Mouse (Mus musculus) E14TG2a.4 (cell line): ENCODE measurements at regions not wholly inside any gene's neighbourhood (a gene's known extent, or its start where the extent isn't known, plus 50 kb on each side); places are given as distances from the start of the nearest gene placed in this dataset.

ENCODE experiments used
- CTCF ChIP-seq: conservative IDR thresholded peaks from 2 replicates; pipeline ENCODE4 v1.5.1; 2014; ENCODE audit warnings: low read length
- POU5F1 ChIP-seq: IDR thresholded peaks from 2 replicates; pipeline ENCODE4 v1.6.1; 2014; ENCODE audit warnings: low read length, borderline replicate concordance

DNA sequence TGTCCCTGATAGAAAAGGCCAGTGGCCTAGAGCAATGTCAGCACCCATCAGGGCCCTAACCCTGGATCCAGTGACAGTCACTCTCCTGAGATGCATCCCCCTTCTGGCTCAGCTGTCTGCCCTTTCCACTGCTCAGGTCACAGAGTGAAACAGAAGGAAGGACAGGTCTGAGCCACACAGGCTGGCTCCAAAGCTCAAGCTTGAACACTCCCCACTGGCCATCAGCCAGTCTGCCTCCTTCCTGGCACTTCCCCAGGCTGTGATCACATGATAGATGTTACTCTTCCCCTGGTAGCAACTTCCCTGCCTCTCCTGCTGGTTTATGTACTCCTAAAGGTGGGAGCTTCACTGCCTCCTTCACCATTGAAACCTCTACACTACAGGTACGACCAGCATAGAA is 66.8 kb upstream of the Srsf6 start:
- no peak for TF ChIP-seq POU5F1
- TF ChIP-seq CTCF, result no peak
